Mouse (Mus musculus) forebrain, embryonic 14.5 days (tissue): ENCODE data around the gene Sntb2. TPM values are rescaled to one million over a fixed set of nuclear protein-coding genes. Genes with fewer than 3 reads are reported as not detected.

Experiments used
- ATAC-seq: fragments of 200-750 bp; cut with Nextera tagmentation; 2 replicates; pipeline ENCODE4 v1.8.0; 2017; ENCODE audit warnings: mild to moderate bottlenecking, moderate library complexity
- DNase-seq: peaks from one replicate; pipeline ENCODE4 v3.0.0-alpha.2; 2015; ENCODE audit warnings: low spot score
- H3K27ac ChIP-seq: fragments of 300-500 bp; sonication (generic); 2 replicates; pipeline ENCODE4 v1.5.1; 2014; ENCODE audit warnings: low read depth, mild to moderate bottlenecking, control low read depth, low read length, moderate library complexity
- H3K27me3 ChIP-seq: fragments of 300-500 bp; sonication (generic); replicated peaks from 2 replicates; pipeline ENCODE4 v1.6.1; 2014; ENCODE audit warnings: low read length, control low read depth, mixed read lengths; ENCODE audit not compliant: control insufficient read depth, insufficient read depth
- H3K36me3 ChIP-seq: fragments of 300-500 bp; sonication (generic); 2 replicates; pipeline ENCODE4 v1.6.1; 2014; ENCODE audit warnings: low read length, control low read depth; ENCODE audit not compliant: control insufficient read depth, insufficient read depth
- H3K4me1 ChIP-seq: fragments of 300-500 bp; sonication (generic); 2 replicates; pipeline ENCODE4 v1.6.1; 2014; ENCODE audit warnings: antibody characterized with exemption, low read length, control low read depth; ENCODE audit not compliant: control insufficient read depth, insufficient read depth
- H3K4me2 ChIP-seq: fragments of 300-500 bp; sonication (generic); 2 replicates; pipeline ENCODE4 v1.6.1; 2014; ENCODE audit warnings: mild to moderate bottlenecking, control low read depth, low read length
- H3K4me3 ChIP-seq: fragments of 300-500 bp; sonication (generic); 2 replicates; pipeline ENCODE4 v1.5.1; 2014; ENCODE audit warnings: low read depth, low read length, control low read depth
- H3K9ac ChIP-seq: fragments of 300-500 bp; sonication (generic); 2 replicates; pipeline ENCODE4 v1.6.1; 2014; ENCODE audit warnings: mild to moderate bottlenecking, low read length, control low read depth, moderate library complexity
- H3K9me3 ChIP-seq: fragments of 300-500 bp; sonication (generic); replicated peaks from 2 replicates; pipeline ENCODE4 v1.6.1; 2016; ENCODE audit warnings: low read length, control low read depth, mixed read lengths; ENCODE audit not compliant: control insufficient read depth
- WGBS: fragments of 180-500 bp; shearing (Covaris S2); extraction: QIAGEN DNeasy Blood & Tissue Kit; methylation state at CpG from one replicate; pipeline ENCODE4 v1.1.7; 2014; 5-methylcytosine and 5-hydroxymethylcytosine counted together
- polyA plus RNA-seq: library from polyadenylated mRNA; unstranded; fragments of >200 nt; fragmentation: Nextera tagmentation; extraction: Ambion mirVana; gene quantifications from 2 replicates; pipeline ENCODE4 v1.2.1, GENCODE M21; 2014

Sntb2 gene
- polyA plus RNA-seq, 1 experiment from 2014 or later = 2.3 TPM

DNA sequence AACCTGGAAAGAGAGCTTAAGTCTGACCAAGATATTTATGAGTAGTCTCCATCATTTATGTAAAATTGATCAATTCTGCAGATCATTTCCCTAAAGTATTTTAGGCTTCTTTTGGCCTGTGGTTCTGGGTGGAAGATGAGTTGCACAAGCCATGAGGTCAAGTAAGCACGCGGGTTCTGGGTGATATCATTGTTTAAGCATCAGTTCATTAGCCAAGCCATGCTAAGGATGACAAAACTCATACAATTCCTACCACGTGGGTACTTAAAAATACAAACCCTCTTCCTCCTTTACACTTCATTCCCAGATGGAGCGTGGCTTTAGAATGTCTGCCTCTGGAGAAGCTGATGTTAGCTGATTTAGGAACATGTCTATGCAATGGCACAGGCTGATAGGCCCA, 18.0 kb downstream of the Sntb2 start:
- Histone ChIP-seq H3K4me3 (no peak overlapping the region), H3K27ac (no peak overlapping the region), H3K4me2 (no peak overlapping the region), H3K9ac (no peak overlapping the region), H3K27me3 (no peaks in the 10 kb centered on the region), H3K4me1 (no peaks in the 10 kb centered on the region), H3K36me3 (no peaks in the 10 kb centered on the region), H3K9me3 (no peaks in the 10 kb centered on the region)
- 83% methylated on average over 4 of the region's 4 CpGs for WGBS
- DNase-seq (no peak), ATAC-seq (no peak)

DNA sequence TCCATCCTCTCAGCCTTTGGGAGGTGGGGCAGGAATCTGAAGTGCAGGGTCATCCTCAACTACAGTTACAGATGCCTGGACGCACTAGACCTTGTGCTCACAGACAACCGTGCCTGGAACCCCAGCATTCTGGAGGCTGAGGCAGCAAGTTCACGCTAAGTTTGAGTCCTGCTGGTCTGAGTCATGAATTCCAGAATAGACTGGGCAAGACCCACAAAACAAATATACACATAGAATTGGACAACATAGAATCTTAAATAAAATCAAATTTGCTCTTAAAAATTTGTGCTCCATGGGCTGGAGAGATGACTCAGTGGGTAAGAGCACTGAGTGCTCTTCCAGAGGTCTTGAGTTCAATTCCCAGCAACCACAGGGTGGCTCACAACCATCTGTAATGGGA, 21.5 kb downstream of the Sntb2 start:
- no peak overlapping the region for H3K4me3 ChIP-seq
- DNase-seq (no peak), ATAC-seq (no peak)
- no peaks in the 10 kb centered on the region for H3K9me3 ChIP-seq
- H3K27ac ChIP-seq = no peak overlapping the region
- WGBS = 91% methylated on average over 3 of the region's 3 CpGs
- no peak overlapping the region for H3K9ac ChIP-seq
- H3K36me3 ChIP-seq = no peaks in the 10 kb centered on the region
- H3K4me1 ChIP-seq = no peaks in the 10 kb centered on the region
- H3K27me3 ChIP-seq = no peaks in the 10 kb centered on the region
- H3K4me2 ChIP-seq = no peak overlapping the region

DNA sequence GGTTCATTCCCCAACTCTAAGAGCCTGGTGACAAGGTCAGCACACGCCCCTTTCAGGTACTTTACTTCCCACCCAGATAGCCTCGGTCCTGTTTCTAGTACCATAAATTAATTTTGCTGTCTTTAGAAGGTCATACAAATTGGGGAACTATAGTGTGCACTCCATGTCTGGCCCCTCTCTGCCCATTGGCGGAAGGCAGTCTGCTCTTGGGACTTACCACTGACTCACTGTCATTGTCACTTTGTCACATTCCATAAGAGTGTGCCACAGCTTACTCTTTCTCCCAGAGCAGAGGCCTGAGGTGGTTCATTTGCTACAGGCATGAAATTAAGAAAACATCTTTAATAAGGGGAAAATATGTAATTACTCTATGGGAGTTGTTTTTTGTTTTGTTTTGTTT, 22.7 kb downstream of the Sntb2 start:
- no peak overlapping the region for H3K4me2 ChIP-seq
- DNase-seq = no peak
- H3K9ac ChIP-seq = no peak overlapping the region
- no peak for ATAC-seq
- H3K36me3 ChIP-seq = no peaks in the 10 kb centered on the region
- no peaks in the 10 kb centered on the region for H3K4me1 ChIP-seq
- H3K9me3 ChIP-seq = no peaks in the 10 kb centered on the region
- H3K27me3 ChIP-seq = no peaks in the 10 kb centered on the region
- H3K4me3 ChIP-seq = no peak overlapping the region
- H3K27ac ChIP-seq = no peak overlapping the region
- WGBS = 91% methylated on average over 3 of the region's 3 CpGs

DNA sequence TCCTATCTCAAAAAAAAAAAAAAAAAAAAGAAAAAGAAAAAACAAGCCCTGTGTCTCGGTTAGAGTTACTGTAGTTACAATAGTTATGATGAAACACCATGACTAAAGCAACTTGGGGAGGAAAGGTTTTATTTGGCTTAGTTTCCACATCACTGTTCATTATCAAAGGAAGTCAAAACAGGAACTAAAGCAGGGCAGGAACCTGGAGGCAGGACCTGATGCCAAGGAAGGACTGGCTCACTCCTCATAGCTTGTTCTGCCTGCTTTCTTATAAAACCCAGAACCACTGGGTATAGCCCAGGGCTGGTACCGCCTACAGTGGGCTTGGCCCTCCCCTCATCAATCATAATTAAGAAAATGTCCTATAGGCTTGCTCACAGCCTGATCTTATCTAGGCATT, 24.1 kb downstream of the Sntb2 start:
- Histone ChIP-seq H3K36me3 (no peaks in the 10 kb centered on the region), H3K4me1 (no peaks in the 10 kb centered on the region), H3K27ac (no peak overlapping the region), H3K9ac (no peak overlapping the region), H3K4me3 (no peak overlapping the region), H3K9me3 (no peaks in the 10 kb centered on the region), H3K4me2 (no peak overlapping the region), H3K27me3 (no peaks in the 10 kb centered on the region)
- ATAC-seq (no peak), DNase-seq (no peak)
- WGBS = 93% methylated on average over 2 of the region's 2 CpGs

DNA sequence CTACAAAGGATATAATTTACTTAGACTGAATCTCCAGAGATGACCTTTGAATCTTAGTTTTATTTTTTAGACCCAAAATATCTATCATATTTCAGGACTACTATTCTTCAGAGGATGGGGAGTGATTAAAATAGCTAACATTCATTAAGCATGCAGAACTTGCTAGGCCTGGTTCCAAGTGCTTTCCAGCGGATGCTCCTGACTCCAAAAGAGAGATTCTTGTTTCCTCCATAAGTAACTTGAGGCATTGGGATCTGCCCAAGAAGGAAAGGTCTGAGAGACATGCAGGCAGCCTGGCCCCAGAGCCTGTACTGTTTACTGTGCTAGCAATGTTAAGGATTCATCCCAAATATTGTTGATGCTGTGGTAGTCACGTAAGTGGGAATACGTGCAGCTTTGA, 26.8 kb downstream of the Sntb2 start:
- no peaks in the 10 kb centered on the region for H3K36me3 ChIP-seq
- H3K27me3 ChIP-seq = no peaks in the 10 kb centered on the region
- no peak overlapping the region for H3K4me3 ChIP-seq
- no peaks in the 10 kb centered on the region for H3K4me1 ChIP-seq
- no peaks in the 10 kb centered on the region for H3K9me3 ChIP-seq
- H3K4me2 ChIP-seq = no peak overlapping the region
- H3K9ac ChIP-seq = no peak overlapping the region
- H3K27ac ChIP-seq = no peak overlapping the region
- DNase-seq (no peak), ATAC-seq (no peak)
- WGBS = 87% methylated on average over 3 of the region's 3 CpGs

DNA sequence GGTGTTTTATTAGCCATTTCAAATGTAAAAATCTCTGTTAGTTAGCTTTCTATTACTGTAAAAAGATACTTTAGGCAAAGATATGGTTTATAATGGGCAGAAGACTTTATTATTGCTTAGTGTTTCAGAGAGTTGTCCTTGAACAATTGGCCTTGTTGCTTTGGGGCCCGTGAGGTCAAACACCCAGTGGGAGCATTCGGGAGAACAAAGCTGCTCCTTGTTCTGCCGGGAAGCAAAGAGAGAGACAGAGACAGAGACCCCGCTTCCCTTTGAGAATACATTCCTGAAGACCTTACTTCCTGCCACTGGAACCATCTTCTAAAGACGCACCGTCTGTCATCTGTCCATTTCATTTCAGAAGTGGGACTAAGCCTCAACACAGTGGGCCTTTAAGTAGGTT, 27.8 kb downstream of the Sntb2 start:
- H3K27ac ChIP-seq = no peak overlapping the region
- ATAC-seq (no peak), DNase-seq (no peak)
- no peaks in the 10 kb centered on the region for H3K4me1 ChIP-seq
- H3K36me3 ChIP-seq = no peaks in the 10 kb centered on the region
- no peak overlapping the region for H3K9ac ChIP-seq
- WGBS = 35% methylated on average over 6 of the region's 6 CpGs
- no peak overlapping the region for H3K4me2 ChIP-seq
- no peaks in the 10 kb centered on the region for H3K9me3 ChIP-seq
- H3K27me3 ChIP-seq = no peaks in the 10 kb centered on the region
- no peak overlapping the region for H3K4me3 ChIP-seq

DNA sequence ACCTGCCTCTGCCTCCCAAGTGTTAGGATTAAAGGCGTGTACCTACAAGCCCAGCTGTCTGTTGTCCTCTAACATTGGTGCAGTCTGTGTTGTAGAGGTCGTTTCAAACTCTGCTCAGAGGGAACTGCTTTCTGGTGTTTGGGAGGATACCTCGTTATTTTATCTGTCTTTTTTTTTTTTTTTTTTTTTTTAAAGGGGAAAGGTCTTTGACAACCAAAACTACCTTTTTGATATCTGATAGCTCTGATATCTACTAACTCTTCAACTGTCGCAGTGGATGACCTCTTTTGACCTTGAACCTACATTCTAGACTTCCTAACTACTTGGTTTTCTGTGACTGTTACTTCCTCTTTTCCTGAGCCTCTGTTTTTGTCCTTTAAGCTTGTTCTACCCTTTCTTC, 29.0 kb downstream of the Sntb2 start:
- H3K4me3 ChIP-seq = no peak overlapping the region
- WGBS = 74% methylated on average over 4 of the region's 4 CpGs
- H3K27ac ChIP-seq = no peak overlapping the region
- H3K9ac ChIP-seq = no peak overlapping the region
- H3K27me3 ChIP-seq = no peaks in the 10 kb centered on the region
- H3K4me2 ChIP-seq = no peak overlapping the region
- no peaks in the 10 kb centered on the region for H3K9me3 ChIP-seq
- DNase-seq (no peak), ATAC-seq (no peak)
- no peaks in the 10 kb centered on the region for H3K4me1 ChIP-seq
- H3K36me3 ChIP-seq = no peaks in the 10 kb centered on the region

DNA sequence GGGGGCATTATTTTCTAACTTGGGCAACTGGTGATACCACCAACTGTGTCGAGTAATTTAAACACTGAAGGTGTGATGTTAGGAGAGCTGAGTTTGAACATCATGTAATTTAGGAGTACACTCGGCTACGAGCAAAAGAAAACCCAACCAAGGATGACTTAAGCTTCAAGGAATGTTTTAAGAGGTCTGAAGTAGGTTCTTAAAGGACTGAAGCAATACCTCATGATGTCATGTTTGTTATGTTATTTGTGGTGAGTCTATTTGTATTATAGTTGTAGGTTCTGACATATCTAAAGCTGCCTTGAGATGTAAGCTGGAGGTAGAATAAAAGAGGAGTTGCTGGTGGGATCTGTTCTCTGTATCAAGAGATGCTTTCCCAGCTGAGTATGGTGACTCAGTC, 34.4 kb downstream of the Sntb2 start:
- Histone ChIP-seq H3K4me3 (no peak overlapping the region), H3K9ac (no peak overlapping the region), H3K9me3 (no peaks in the 10 kb centered on the region), H3K27me3 (peaks cover 8% of the 10 kb centered on the region), H3K4me1 (no peaks in the 10 kb centered on the region), H3K36me3 (no peaks in the 10 kb centered on the region), H3K4me2 (no peak overlapping the region), H3K27ac (no peak overlapping the region)
- WGBS = 82% methylated on average over 3 of the region's 3 CpGs
- no peak for DNase-seq
- ATAC-seq = no peak

DNA sequence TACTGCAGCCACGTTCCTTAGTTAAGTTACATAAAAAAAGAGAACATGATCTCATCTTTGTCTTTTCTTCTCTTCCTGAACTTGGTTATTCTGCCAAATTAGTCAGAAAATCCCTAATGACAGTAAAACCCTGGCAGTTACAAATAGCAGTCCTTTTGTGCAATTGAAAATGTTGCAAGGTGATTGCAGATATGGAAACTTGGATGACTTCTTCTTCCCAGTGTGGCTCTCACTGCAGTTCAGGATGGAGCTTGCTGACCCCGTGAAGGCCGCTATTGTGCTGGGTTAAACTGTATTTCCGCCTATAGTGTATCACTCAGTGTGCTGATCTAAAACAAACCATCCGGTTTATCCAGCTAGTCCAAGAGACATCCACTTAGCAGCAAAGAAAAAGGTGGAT, 36.4 kb downstream of the Sntb2 start:
- Histone ChIP-seq H3K4me3 (no peak overlapping the region), H3K9me3 (no peaks in the 10 kb centered on the region), H3K36me3 (no peaks in the 10 kb centered on the region), H3K27ac (no peak overlapping the region), H3K9ac (no peak overlapping the region), H3K4me2 (no peak overlapping the region), H3K27me3 (peaks cover 26% of the 10 kb centered on the region), H3K4me1 (no peaks in the 10 kb centered on the region)
- 69% methylated on average over 5 of the region's 5 CpGs for whole genome bisulfite sequencing
- no peak for DNase-seq
- no peak for ATAC-seq
